Mouse (Mus musculus) kidney, adult 2 months (tissue): ENCODE measurements around the gene Atg9a.

ENCODE experiments used
- CTCF ChIP-seq: fragments of 200-500 bp; conservative IDR thresholded peaks from 2 replicates; pipeline ENCODE4 v1.5.1; 2011; ENCODE audit warnings: low read depth, mild to moderate bottlenecking, control low read depth, low read length, moderate library complexity, mixed read lengths; ENCODE audit not compliant: insufficient read depth, insufficient read length
- POLR2A ChIP-seq: fragments of 200-500 bp; IDR thresholded peaks from one replicate; pipeline ENCODE4 v1.6.1; 2011; ENCODE audit warnings: low read depth, low read length, control low read depth

DNA sequence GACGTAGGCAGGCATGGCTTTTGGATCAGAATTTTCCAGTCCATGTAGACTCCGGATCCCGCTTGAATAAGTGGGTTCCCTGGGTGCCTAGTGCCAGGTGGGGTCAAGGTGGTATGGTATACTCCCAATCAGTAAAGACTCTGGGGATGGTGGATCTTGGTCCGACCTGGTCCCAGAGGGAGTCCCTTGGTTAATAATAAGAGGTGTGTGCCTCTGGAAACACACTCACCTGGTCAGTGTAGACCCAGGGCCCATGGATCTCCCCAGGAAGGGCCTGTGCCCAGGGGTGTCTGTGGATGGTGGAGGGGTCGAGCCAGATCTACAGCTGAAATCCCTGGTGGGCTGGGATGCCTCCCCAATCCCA, 756 bp downstream of the Atg9a start:
- TF ChIP-seq POLR2A (no peak), CTCF (no peak)
